Mouse (Mus musculus): ENCODE results near the gene Astn2. TPM values are rescaled to one million over a fixed set of nuclear protein-coding genes. Genes with fewer than 3 reads are reported as not detected.

The Astn2 gene
- polyA plus RNA-seq, 1 experiment from 2014 or later: 0.69 TPM

DNA sequence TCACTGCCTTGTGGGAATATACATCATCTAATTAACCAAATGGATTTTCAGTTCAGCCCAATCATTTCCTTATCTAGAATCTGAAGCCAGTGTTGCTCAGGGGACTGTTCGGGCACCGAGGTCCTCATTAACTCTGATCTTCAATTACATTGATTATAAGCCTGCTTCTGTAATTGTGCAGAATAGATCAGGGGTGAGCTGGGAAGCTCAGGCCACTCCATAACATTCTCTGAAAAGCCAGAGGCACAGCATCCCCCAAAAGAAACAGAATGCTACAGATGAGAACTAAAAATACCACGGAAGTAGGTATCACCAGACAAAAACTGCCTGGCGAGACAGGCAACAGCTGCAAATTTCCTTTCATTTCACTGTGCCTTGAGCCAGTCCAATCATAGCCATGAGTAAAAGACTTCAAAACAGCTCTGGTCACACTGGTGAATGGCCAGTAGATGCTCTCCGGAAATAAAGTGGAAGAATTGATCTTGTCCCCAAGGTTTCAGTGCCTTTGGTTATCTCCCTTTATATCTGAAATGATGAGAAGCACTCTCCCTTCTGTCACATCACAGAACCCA, 445.1 kb downstream of the Astn2 start:
- Histone ChIP-seq H3K27me3 (replicated peaks; ENCODE audit: insufficient read depth, low read length) (no peaks in the 10 kb centered on the region), H3K36me3 (ENCODE audit: insufficient read depth, low read length) (no peaks in the 10 kb centered on the region), H3K9me3 (ENCODE audit: low read length) (no peaks in the 10 kb centered on the region), H3K4me1 (ENCODE audit: insufficient read depth, low read depth, low read length) (no peaks in the 10 kb centered on the region), H3K4me2 (replicated peaks; ENCODE audit: low read depth, low read length) (no peak overlapping the region), H3K27ac (ENCODE audit: low read length) (no peak overlapping the region), H3K9ac (replicated peaks; ENCODE audit: low read depth) (no peak overlapping the region), H3K4me3 (ENCODE audit: low read depth, low read length) (no peak overlapping the region)
- DNase-seq (ENCODE audit: low spot score) (peak; percentile 34), ATAC-seq (0 out of 2 replicates have a peak, but pooled peaks have one; percentile 21)
- TF ChIP-seq CTCF (IDR thresholded peaks at IDR 0.05) (no peak), EP300 (IDR thresholded peaks at IDR 0.05) (no peak)
- WGBS: 66% methylated on average over 5 of the region's 5 CpGs

DNA sequence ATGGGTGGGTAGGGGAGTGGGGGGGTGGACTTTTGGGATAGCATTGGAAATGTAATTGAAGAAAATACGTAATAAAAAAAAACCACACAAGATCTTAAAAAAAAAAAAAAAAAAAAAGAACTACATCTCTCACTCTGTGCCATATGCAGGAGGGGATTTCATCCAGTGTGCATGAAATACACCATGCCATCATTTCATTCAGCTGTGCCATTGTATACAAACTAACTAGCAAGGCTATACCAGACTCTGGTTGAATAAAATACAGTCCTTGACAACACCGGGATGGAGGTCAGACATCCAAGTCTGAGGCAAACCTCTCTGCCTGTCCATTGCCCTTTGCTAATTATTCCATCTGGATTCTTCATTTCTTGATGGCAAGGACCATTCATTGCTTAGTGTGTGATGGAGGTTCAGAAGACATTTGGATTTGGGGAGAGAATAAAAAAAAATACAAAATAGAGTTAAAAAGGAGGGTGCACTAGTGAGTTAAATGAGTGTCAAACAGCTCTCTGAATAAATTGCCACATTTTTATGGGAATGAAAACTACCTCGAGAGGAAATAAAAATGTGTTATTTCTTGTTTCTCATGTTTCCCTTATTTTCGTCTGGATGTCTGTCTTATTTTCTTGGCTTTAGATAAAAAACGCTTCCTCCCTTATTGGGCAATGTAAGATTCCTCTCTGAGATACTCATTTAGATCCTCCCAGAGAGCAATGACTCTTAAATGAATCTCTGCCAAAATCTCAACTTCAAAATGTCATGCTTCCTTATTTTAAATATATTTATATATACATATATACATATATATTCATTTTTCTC, 445.8 kb downstream of the Astn2 start:
- Histone ChIP-seq H3K9me3 (ENCODE audit: low read length) (no peaks in the 10 kb centered on the region), H3K9ac (replicated peaks; ENCODE audit: low read depth) (no peak overlapping the region), H3K4me2 (replicated peaks; ENCODE audit: low read depth, low read length) (no peak overlapping the region), H3K4me3 (ENCODE audit: low read depth, low read length) (no peak overlapping the region), H3K4me1 (ENCODE audit: insufficient read depth, low read depth, low read length) (no peaks in the 10 kb centered on the region), H3K27ac (ENCODE audit: low read length) (no peak overlapping the region), H3K27me3 (replicated peaks; ENCODE audit: insufficient read depth, low read length) (no peaks in the 10 kb centered on the region), H3K36me3 (ENCODE audit: insufficient read depth, low read length) (no peaks in the 10 kb centered on the region)
- DNase-seq (ENCODE audit: low spot score) (peak; percentile 48), ATAC-seq (no peak)
- 66% methylated on average over 5 of the region's 5 CpGs for WGBS
- TF ChIP-seq CTCF (IDR thresholded peaks at IDR 0.05) (no peak), EP300 (IDR thresholded peaks at IDR 0.05) (no peak)

DNA sequence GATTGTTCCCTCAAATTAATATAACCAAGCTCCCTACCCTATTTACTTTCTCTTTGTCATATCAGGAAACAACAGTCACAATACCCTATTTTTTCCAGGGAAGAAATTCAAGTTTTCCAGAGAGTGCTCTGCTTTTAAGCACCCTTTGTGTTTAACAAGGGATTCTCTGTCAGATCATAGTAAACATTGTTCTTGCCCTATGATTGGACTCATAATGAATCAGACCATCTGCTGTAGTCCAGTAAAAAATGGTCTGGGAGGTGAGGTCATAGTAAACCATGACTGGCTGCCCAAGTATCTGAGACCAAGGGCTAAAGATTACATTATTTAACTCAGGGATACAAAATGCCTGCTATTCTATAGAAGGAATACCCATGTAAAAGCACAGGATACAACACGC, 452.5 kb downstream of the Astn2 start:
- 80% methylated on average over 1 of the region's 1 CpGs for WGBS

DNA sequence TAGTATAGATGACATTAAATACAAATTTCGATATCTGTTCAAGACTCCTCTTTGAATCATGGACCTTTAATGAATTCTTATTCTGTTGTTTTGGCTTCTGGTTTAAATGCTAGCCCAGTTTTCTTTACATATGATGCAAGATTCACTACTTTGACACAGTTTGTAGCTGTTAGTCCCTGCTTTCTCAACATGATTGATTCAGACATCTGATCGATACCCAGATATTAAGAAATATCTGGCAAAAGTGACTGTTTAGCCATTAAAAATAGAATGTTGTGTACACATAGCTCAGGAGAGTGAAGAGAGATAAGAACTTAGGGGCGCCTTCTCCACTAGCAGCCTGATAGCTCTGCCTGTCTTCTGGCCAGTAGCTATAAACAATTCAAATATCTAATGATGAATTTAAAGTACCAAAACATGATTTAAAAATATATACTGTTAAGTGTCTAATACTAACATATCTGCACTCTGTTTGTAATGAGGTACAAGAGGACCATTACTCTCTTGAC, 457.2 kb downstream of the Astn2 start:
- H3K27ac ChIP-seq (ENCODE audit: low read length): no peak overlapping the region
- ATAC-seq: no peak
- no peaks in the 10 kb centered on the region for H3K27me3 ChIP-seq (replicated peaks; ENCODE audit: insufficient read depth, low read length)
- no peak overlapping the region for H3K4me3 ChIP-seq (ENCODE audit: low read depth, low read length)
- no peaks in the 10 kb centered on the region for H3K4me1 ChIP-seq (ENCODE audit: insufficient read depth, low read depth, low read length)
- no peak overlapping the region for H3K4me2 ChIP-seq (replicated peaks; ENCODE audit: low read depth, low read length)
- no peaks in the 10 kb centered on the region for H3K9me3 ChIP-seq (ENCODE audit: low read length)
- DNase-seq (ENCODE audit: low spot score): no peak
- TF ChIP-seq CTCF (IDR thresholded peaks at IDR 0.05): no peak
- TF ChIP-seq EP300 (IDR thresholded peaks at IDR 0.05): no peak
- WGBS: 70% methylated on average over 3 of the region's 3 CpGs
- no peak overlapping the region for H3K9ac ChIP-seq (replicated peaks; ENCODE audit: low read depth)
- H3K36me3 ChIP-seq (ENCODE audit: insufficient read depth, low read length): no peaks in the 10 kb centered on the region

More for the DNA sequence above, 452.5 kb downstream of the Astn2 start:
- Histone ChIP-seq H3K9ac (replicated peaks; ENCODE audit: low read depth) (no peak overlapping the region), H3K27me3 (replicated peaks; ENCODE audit: insufficient read depth, low read length) (no peaks in the 10 kb centered on the region), H3K4me3 (ENCODE audit: low read depth, low read length) (no peak overlapping the region), H3K4me2 (replicated peaks; ENCODE audit: low read depth, low read length) (no peak overlapping the region), H3K4me1 (ENCODE audit: insufficient read depth, low read depth, low read length) (no peaks in the 10 kb centered on the region), H3K27ac (ENCODE audit: low read length) (no peak overlapping the region), H3K9me3 (ENCODE audit: low read length) (no peaks in the 10 kb centered on the region), H3K36me3 (ENCODE audit: insufficient read depth, low read length) (no peaks in the 10 kb centered on the region)
- TF ChIP-seq EP300 (IDR thresholded peaks at IDR 0.05): no peak
- TF ChIP-seq CTCF (IDR thresholded peaks at IDR 0.05): no peak
- no peak for ATAC-seq
- no peak for DNase-seq (ENCODE audit: low spot score)

DNA sequence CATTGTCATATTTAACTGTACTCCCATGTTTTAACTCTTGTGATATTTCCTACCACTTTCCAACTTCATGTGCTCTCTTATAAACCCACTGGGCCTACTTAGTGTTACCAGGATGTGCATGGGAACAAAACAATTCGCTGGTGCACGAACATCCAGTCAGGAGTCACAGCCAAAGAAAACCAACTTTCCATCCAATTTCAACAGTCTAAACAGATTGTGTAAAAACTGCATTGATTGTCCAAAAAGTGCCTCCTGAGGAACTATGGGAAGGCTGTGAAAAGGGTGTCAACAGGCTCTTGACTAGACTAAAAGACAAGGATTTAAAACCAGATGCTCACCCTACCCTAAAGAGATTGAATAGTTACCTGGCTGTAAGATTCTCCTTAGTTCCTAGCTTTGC, 458.4 kb downstream of the Astn2 start:
- no peak for ATAC-seq
- Histone ChIP-seq H3K9ac (replicated peaks; ENCODE audit: low read depth) (no peak overlapping the region), H3K36me3 (ENCODE audit: insufficient read depth, low read length) (no peaks in the 10 kb centered on the region), H3K4me2 (replicated peaks; ENCODE audit: low read depth, low read length) (no peak overlapping the region), H3K4me3 (ENCODE audit: low read depth, low read length) (no peak overlapping the region), H3K27ac (ENCODE audit: low read length) (no peak overlapping the region), H3K9me3 (ENCODE audit: low read length) (no peaks in the 10 kb centered on the region), H3K4me1 (ENCODE audit: insufficient read depth, low read depth, low read length) (no peaks in the 10 kb centered on the region), H3K27me3 (replicated peaks; ENCODE audit: insufficient read depth, low read length) (no peaks in the 10 kb centered on the region)
- DNase-seq (ENCODE audit: low spot score): no peak
- TF ChIP-seq EP300 (IDR thresholded peaks at IDR 0.05) (no peak), CTCF (IDR thresholded peaks at IDR 0.05) (no peak)
- WGBS: 87% methylated on average over 2 of the region's 2 CpGs

DNA sequence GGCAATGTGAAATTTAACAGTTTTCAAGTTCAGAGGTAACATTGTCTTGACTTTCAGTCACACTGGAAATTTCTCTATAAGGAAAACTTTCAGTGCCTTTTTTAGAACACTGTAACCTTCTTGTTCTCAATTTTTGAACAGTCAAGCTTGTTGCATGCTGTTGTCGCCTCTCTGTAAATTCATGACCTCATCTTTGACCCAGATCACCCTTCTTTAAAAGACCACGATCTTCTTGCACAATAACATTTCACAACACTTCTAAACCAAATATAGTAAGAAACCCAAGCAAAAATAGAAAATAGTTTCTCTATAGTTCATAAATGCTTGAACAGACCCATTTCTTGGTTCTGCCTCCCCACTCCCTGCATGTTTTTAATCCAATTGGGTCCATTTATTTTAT, 473.5 kb downstream of the Astn2 start:
- Histone ChIP-seq H3K4me1 (ENCODE audit: insufficient read depth, low read depth, low read length) (no peaks in the 10 kb centered on the region), H3K4me2 (replicated peaks; ENCODE audit: low read depth, low read length) (no peak overlapping the region), H3K27ac (ENCODE audit: low read length) (no peak overlapping the region), H3K4me3 (ENCODE audit: low read depth, low read length) (no peak overlapping the region), H3K36me3 (ENCODE audit: insufficient read depth, low read length) (no peaks in the 10 kb centered on the region), H3K9ac (replicated peaks; ENCODE audit: low read depth) (no peak overlapping the region), H3K9me3 (ENCODE audit: low read length) (no peaks in the 10 kb centered on the region), H3K27me3 (replicated peaks; ENCODE audit: insufficient read depth, low read length) (no peaks in the 10 kb centered on the region)
- WGBS: 48% methylated on average over 2 of the region's 2 CpGs
- ATAC-seq (no peak), DNase-seq (ENCODE audit: low spot score) (peak; percentile 22)
- TF ChIP-seq CTCF (IDR thresholded peaks at IDR 0.05): no peak
